Mouse (Mus musculus): ENCODE results near the gene Fcmr. TPM values are rescaled to one million over a fixed set of nuclear protein-coding genes. Genes with fewer than 3 reads are reported as not detected.

Gene Fcmr
- polyA plus RNA-seq (2012; rRNA removed): 5.3 and 16.2 TPM in 2 replicates

DNA sequence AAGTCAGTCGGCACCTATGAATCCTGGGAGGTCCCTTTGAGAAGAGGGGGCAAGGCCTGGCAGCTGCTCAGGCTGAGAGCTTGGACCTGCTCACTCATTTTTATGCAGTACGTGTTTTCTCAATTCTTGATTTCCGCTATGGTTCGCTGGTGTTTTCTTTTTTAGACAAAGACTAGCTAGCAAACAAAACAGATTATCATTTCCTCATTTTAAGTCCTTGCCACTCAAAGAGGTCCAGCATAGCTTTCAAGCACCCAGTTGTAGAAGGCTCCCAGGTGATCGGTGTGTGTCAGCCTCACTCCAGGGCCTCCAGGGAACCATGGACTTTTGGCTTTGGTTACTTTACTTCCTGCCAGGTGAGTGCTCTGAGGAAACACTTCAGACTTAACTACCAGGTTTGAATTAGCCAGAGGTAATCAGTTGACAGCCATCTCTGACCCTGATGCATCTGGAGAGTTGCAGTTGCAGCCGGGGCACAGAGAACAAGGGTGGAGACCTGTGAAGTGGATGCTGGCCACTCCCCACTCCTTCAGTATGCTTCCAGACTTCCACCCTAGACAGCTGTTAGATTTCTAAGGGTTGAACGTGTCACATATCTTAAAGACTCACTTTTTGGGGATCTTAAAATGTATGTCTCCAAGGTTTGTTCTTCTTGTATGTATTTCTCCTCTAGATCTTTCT, at the start of gene Fcmr:
Gene Fcmr, plus strand, starts transcription at position 129 of the 681 bp plus-strand sequence.
- Histone ChIP-seq H3K27me3 (replicated peaks; ENCODE audit: control insufficient read depth, insufficient read depth, low read length) (no peaks in the 10 kb centered on the region), H3K4me3 (ENCODE audit: insufficient read depth, low read depth, low read length) (no peak within 1 kb of the TSS), H3K4me1 (ENCODE audit: control insufficient read depth, insufficient read depth, low read length) (no peaks in the 10 kb centered on the region), H3K27ac (ENCODE audit: insufficient read depth, low read depth, low read length) (no peak within 1 kb of the TSS), H3K36me3 (ENCODE audit: control insufficient read depth, insufficient read depth, low read length) (no peaks in the 10 kb centered on the region)
- WGBS: 76% methylated on average over 7 of the region's 7 CpGs
- no peak for TF ChIP-seq CTCF (conservative IDR thresholded peaks at IDR 0.05; ENCODE audit: insufficient read depth, insufficient read length, low read depth, low read length)
- TF ChIP-seq POLR2A (IDR thresholded peaks at IDR 0.05; ENCODE audit: low read depth, low read length): no peak
- DNase-seq: no peak

DNA sequence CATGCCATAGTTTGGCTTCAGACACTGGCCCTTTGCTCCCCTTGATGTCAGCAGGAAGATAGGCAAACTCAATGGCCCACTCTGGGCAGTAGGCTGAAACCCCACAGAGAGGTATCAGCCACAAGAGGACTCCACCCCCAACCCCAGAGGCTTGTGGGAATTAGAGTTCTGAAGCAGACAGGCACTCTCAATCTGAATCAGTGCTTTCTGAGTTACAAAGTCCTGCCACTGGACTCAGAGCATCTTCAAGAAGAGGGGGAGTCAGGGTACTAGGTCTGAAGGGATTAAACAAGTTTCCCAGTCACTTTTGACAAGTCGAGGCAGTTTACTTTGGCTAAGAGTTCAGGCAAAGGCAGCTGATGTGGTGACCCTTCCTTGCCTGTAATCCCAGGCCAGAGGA, 45.7 kb upstream of the Fcmr start:
- H3K36me3 ChIP-seq (ENCODE audit: control insufficient read depth, insufficient read depth, low read length): no peaks in the 10 kb centered on the region
- peak; percentile 71 for DNase-seq
- no peaks in the 10 kb centered on the region for H3K27me3 ChIP-seq (replicated peaks; ENCODE audit: control insufficient read depth, insufficient read depth, low read length)
- H3K4me3 ChIP-seq (ENCODE audit: insufficient read depth, low read depth, low read length): no peak overlapping the region
- no peak for TF ChIP-seq POLR2A (IDR thresholded peaks at IDR 0.05; ENCODE audit: low read depth, low read length)
- TF ChIP-seq CTCF (conservative IDR thresholded peaks at IDR 0.05; ENCODE audit: insufficient read depth, insufficient read length, low read depth, low read length): no peak
- WGBS: 31% methylated on average over 1 of the region's 1 CpGs
- H3K4me1 ChIP-seq (ENCODE audit: control insufficient read depth, insufficient read depth, low read length): peaks cover 29% of the 10 kb centered on the region
- peak overlapping the region; percentile 85 for H3K27ac ChIP-seq (ENCODE audit: insufficient read depth, low read depth, low read length)

DNA sequence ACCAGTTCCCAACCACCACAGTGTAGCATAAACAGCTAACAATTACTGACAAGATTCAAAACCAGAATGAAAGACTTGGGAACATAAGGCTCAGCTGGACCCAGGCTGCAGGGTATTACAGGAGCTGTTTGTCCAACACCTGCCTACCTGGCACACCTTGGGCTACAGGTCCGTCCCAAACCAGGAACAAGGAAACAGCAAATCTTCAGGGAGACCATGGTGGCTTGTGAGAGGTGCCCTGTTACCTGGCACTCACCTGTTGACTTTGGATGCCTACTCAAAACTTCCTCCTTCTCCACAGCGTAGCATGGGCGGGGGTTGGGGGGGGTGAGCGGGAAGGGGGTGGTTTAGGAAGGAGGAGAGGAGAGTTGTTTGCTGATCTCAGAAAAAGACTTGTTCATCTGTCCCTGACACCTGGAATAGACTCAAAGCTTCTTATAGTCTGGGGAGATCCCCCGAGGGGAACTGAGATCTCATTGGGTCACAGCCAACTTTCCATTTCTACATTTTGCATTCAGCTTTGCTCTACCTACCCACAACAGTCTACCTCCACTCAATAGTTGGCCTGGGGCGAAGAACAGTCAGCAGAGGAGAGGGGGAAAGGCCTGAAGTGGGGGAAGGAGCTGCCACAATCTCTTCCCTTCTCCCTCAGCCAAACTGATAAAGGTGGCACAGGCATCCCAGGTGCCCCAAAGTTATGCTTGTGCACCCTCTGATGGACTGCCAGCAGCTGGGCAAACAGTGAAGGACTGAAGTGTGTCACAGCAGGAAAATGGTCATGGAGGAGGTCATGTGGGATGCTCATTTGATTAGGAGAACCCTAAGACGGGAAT, 44.9 kb upstream of the Fcmr start:
- peak; percentile 54 for DNase-seq
- 60% methylated on average over 7 of the region's 7 CpGs for WGBS
- Histone ChIP-seq H3K4me1 (ENCODE audit: control insufficient read depth, insufficient read depth, low read length) (peaks cover 29% of the 10 kb centered on the region), H3K36me3 (ENCODE audit: control insufficient read depth, insufficient read depth, low read length) (no peaks in the 10 kb centered on the region), H3K27ac (ENCODE audit: insufficient read depth, low read depth, low read length) (peak overlapping the region; percentile 100), H3K27me3 (replicated peaks; ENCODE audit: control insufficient read depth, insufficient read depth, low read length) (no peaks in the 10 kb centered on the region), H3K4me3 (ENCODE audit: insufficient read depth, low read depth, low read length) (no peak overlapping the region)
- peak; percentile 34; the same call in 1 of the 2 replicates for TF ChIP-seq CTCF (conservative IDR thresholded peaks at IDR 0.05; ENCODE audit: insufficient read depth, insufficient read length, low read depth, low read length)
- TF ChIP-seq POLR2A (IDR thresholded peaks at IDR 0.05; ENCODE audit: low read depth, low read length): no peak

DNA sequence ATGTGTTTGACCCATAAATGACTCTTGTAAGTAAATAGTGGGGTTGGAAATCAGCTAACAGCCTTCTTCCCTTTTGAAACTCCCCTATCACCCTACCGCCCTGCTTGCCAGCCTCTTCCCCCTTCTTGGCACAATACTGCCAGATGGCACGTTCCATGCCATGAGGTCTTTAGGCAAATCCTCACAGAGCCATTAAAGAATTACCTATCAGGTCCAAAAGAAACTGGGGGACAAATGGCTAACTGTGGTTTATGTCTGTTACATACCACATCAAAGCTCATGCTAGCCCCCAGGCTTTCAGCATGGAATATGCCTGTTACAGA, 44.4 kb upstream of the Fcmr start:
- H3K27ac ChIP-seq (ENCODE audit: insufficient read depth, low read depth, low read length): peak overlapping the region; percentile 100

DNA sequence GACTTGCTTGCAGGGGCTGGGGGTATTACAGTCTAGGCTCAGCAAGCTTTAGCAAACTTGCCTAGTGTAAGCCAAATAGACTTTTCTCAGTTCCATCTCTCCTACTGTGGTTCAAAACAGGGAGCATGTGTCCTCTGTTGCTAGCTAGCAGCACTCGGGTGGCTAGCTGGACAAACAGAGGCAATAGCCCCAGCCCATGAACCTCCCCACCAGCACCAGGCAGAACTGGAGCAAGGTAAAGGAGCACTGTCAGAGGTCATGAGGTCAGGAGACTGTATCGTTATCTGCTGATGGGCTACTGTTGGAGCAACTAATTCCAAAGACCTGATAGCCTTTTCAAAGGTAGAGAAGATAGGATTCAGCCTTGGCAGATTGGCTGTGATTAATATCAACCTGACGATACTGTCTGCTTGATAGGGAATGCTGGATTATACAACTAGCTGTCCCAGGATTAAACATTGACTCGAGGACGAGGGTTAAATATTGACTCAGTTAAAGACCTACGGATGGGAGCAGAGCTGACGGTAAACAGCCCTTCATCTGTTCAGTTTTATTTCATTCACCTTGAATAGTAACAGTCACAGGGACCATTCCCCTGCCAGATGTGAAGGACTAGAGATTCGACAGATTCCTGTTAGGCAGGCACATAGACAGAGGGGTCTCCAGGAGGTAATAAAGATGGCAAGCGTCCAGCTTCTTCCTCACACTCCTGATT, 43.4 kb upstream of the Fcmr start:
- no peaks in the 10 kb centered on the region for H3K27me3 ChIP-seq (replicated peaks; ENCODE audit: control insufficient read depth, insufficient read depth, low read length)
- H3K36me3 ChIP-seq (ENCODE audit: control insufficient read depth, insufficient read depth, low read length): no peaks in the 10 kb centered on the region
- WGBS: 39% methylated on average over 9 of the region's 9 CpGs
- peak; percentile 95 for DNase-seq
- TF ChIP-seq POLR2A (IDR thresholded peaks at IDR 0.05; ENCODE audit: low read depth, low read length) (no peak), CTCF (conservative IDR thresholded peaks at IDR 0.05; ENCODE audit: insufficient read depth, insufficient read length, low read depth, low read length) (no peak)
- H3K4me3 ChIP-seq (ENCODE audit: insufficient read depth, low read depth, low read length): no peak overlapping the region
- peaks cover 29% of the 10 kb centered on the region for H3K4me1 ChIP-seq (ENCODE audit: control insufficient read depth, insufficient read depth, low read length)
- H3K27ac ChIP-seq (ENCODE audit: insufficient read depth, low read depth, low read length): peak overlapping the region; percentile 100

More for the DNA sequence above, 44.4 kb upstream of the Fcmr start:
- WGBS: 80% methylated on average over 2 of the region's 2 CpGs
- Histone ChIP-seq H3K27me3 (replicated peaks; ENCODE audit: control insufficient read depth, insufficient read depth, low read length) (no peaks in the 10 kb centered on the region), H3K4me3 (ENCODE audit: insufficient read depth, low read depth, low read length) (no peak overlapping the region), H3K36me3 (ENCODE audit: control insufficient read depth, insufficient read depth, low read length) (no peaks in the 10 kb centered on the region), H3K4me1 (ENCODE audit: control insufficient read depth, insufficient read depth, low read length) (peaks cover 29% of the 10 kb centered on the region)
- no peak for DNase-seq
- TF ChIP-seq CTCF (conservative IDR thresholded peaks at IDR 0.05; ENCODE audit: insufficient read depth, insufficient read length, low read depth, low read length): no peak
- TF ChIP-seq POLR2A (IDR thresholded peaks at IDR 0.05; ENCODE audit: low read depth, low read length): no peak

DNA sequence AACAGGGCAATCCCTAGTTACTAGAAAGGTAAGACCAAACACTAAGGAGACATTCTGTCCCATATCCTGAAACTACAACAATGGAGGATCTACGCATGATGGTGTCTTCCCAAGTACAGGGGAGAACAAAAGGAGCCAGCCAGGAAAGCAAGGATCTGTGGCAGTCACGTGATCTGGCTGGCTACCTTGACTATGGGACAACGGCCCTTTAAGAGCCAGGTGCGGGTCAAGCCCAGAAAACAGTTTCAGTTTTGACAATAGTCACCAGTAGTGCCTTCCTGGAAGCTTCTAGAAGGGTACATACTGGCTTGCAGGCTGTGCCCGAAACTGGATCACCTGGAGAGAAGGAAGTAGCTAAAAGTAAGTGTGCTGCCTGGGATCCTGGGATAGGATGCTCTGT, 39.0 kb upstream of the Fcmr start, which contains the start of gene Pigr:
Gene Pigr, plus strand, starts transcription at position 237 of the 400 bp plus-strand sequence.
- Histone ChIP-seq H3K4me1 (ENCODE audit: control insufficient read depth, insufficient read depth, low read length) (peaks cover 22% of the 10 kb centered on the region), H3K4me3 (ENCODE audit: insufficient read depth, low read depth, low read length) (no peak within 1 kb of the TSS), H3K27ac (ENCODE audit: insufficient read depth, low read depth, low read length) (no peak within 1 kb of the TSS), H3K27me3 (replicated peaks; ENCODE audit: control insufficient read depth, insufficient read depth, low read length) (no peaks in the 10 kb centered on the region), H3K36me3 (ENCODE audit: control insufficient read depth, insufficient read depth, low read length) (no peaks in the 10 kb centered on the region)
- DNase-seq: peak; percentile 63
- 81% methylated on average over 5 of the region's 5 CpGs for WGBS
- TF ChIP-seq POLR2A (IDR thresholded peaks at IDR 0.05; ENCODE audit: low read depth, low read length) (no peak), CTCF (conservative IDR thresholded peaks at IDR 0.05; ENCODE audit: insufficient read depth, insufficient read length, low read depth, low read length) (no peak)

All from kidney, adult 2 months (tissue).